Mouse (Mus musculus) regulatory T cell (primary cell): ENCODE measurements at regions not wholly inside any gene's neighbourhood (a gene's known extent, or its start where the extent isn't known, plus 50 kb on each side); places are given as distances from the start of the nearest gene placed in this dataset.

Experiments
- in situ Hi-C: fragments of 300-600 bp; cut with MboI, MseI; formaldehyde crosslinking; loops from one replicate; pipeline ENCODE4 v1.15.1; 2025; ENCODE audit warnings: high pct_unique_total_duplicates

DNA sequence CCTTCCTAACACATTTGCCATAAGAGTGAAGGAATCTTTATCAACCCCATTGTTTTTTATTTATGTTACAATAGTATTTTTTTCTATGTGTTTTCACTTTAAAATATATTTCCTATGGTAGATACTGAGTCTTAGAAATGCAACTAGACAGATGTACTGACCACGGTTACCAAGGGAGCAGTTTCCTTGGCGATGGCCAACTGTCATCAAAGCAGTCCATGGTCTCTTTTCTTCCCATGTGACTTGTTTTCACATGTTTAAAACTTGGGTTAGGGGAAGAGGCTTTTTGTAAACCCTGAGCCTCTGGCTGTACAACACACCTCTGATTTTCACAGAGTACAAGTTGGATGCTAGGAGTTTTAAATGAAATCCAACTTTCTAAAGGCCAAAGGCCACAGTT is 411.9 kb upstream of the Gm765 start:
- in situ Hi-C loops: no loop called here

DNA sequence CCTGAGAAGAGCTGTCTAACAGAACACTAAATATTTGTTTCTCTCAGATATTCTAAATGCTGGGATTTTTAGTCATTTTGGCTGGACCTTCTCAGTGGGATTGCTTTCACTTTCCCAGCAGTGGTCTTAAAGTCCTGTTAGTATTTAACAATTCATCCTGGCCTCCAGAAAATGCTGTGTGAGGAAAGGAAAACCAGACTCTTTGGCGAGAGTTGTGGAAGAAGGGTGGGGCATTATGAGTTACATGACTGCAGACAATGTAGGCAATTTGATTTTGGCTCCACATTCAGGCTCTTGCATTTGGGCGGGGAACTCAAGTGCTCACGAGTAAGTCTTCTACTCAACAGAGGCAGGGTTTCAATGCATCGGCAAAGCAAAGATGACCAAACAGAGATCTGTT is 406.1 kb upstream of the Gm765 start:
- in situ Hi-C loops: loop anchor here (25.0 kb wide), 1 partner anchor 611 kb away; no protein-coding TSS in a partner anchor

DNA sequence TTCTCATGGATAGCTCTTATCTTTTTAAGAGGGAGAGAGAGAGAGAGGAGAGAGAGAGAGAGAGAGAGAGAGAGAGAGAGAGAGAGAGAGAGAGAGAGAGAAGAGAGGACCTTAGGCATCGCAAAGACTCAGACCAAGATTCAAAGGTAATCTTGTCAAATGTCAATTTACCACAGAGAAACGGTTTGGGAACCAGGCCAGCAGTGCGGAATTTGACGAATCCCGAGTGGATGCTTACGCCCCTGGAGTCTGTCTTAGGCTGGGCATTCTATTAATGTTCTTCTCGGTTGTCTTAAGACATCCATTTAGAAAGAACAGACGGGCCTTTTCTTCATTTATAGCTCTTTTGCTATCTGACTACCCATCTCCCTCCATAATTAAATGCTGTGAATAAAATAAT is 404.4 kb upstream of the Gm765 start:
- in situ Hi-C loops: loop anchor here (25.0 kb wide), 1 partner anchor 610 kb away; no protein-coding TSS in a partner anchor

DNA sequence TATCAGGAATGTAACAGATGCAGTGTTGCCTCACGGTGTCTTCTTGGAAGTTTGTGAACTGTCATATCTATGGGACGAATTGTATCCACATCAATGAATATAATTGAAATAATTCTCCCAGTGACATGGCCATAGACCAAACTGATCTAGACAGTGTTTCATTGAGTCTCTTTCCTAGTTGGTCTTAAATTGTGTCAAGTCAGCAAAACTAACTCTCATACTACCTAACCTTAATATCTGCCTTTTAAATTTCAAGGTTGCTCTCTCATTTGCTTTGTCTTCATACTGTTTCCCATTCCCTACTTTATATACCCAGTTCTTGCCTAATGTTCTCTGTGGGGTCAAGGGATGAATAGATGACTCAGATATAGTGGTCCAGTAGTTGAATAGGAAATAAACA is 397.9 kb upstream of the Gm765 start:
- in situ Hi-C loops: loop anchor here (25.0 kb wide), 1 partner anchor 603 kb away; no protein-coding TSS in a partner anchor

DNA sequence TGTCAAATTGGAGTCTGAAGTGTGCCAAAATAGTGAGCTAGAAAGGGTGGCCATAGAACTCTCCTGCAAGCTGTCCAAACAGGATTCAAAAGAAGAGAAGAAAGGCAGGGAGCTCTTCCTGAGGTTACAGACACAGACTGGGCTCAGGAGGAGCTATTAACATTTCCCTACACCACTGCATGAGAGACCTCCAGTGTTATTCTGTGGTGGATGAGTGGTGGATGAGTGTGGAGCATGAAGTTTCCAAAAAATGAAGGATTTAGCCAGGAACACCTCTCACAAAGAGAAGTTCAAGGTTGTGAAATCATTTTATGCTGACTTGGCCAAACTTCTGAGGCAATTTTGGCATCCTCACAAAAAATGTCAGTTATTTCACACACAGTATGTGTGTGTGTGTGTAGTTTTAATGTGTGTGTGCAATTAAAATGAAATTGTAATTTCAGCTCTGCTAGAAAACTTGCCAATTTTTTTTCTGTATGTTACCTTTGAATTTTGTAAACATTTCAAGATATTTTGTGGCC is 388.5 kb upstream of the Gm765 start:
- in situ Hi-C loops: loop anchor here (25.0 kb wide), 1 partner anchor 594 kb away; no protein-coding TSS in a partner anchor

DNA sequence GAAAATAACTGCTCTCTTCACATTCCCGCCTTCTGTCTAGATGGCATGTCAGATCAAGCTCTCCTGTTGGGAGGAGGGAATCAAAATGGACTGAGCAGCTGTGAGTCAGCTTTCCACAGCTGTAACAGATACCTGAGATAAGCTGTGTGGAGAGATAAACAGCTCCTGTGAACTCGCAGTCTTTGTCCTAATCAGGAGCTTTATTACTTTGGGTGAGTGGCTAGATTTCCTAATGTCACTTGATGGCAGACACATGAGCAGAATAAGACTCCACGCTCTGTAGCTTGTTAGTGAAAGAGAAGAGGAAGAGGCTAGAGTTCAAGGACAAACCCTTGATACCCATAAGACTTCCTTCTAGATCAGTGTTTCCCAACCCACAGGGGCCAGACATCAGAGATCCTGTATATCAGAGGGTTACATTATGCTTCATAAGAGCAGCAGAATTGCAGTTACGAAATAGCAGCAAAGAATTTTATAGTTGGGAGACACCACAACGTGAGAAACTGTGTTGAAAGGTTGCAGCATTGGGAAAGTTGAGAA is 384.1 kb upstream of the Gm765 start:
- in situ Hi-C loops: loop anchor here (25.0 kb wide), 1 partner anchor 589 kb away; no protein-coding TSS in a partner anchor

DNA sequence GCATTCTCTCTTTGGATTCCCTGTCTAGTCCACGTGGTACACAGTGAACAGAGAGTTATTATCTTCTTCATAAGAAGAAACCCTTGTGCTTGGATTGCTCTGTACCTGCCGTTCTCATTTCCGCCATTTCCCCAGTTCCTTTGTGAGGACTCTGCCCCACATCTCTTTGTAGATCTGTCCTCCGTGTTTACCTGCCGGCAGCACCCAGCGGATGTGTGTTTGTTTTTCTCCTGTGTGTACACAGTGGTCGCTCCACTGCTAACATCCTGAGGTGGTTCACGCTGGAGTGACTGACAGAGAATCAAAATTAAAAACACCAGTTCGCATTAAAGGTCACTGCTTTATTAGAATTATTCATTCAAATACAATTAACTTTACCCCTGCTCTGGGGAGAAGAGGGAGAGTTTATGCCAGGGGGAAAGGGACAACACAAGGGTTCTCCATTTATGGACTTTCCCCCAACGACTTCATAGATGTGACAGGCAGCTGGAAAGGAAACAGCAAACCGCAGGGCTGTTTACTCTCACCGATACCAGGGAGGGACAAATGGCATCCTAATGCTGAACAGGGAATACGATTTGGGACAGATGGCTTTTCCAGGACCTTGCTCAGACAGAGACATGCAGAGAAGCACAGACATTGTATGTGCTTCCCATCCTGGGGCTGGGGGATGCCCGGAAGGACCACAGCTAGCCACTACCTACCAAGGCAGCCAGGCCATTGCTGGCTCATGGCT is 362.5 kb upstream of the Gm765 start:
- in situ Hi-C loops: no loop called here

DNA sequence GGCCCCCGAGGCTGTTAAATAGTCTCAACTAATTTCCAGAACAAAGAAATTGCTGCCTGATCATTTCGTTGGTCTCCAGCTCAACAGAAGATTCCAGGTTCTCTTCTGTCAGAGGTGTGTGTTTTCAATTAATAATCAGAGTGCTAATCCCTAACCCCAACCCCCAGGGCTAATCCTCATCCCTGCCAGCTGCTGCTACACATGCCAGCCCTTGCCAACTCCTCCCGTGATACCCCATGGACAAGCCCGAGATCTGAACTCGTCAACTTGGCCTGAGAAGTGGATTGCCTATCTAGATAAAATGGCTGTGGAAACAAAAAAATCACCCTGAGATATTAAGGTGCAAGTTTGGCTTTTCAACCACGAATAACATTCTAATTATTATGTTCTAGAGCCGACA is 355.0 kb upstream of the Gm765 start:
- in situ Hi-C loops: loop anchor here (10.0 to 25.0 kb wide), 2 partner anchors 63 to 1815 kb away; no protein-coding TSS in a partner anchor

DNA sequence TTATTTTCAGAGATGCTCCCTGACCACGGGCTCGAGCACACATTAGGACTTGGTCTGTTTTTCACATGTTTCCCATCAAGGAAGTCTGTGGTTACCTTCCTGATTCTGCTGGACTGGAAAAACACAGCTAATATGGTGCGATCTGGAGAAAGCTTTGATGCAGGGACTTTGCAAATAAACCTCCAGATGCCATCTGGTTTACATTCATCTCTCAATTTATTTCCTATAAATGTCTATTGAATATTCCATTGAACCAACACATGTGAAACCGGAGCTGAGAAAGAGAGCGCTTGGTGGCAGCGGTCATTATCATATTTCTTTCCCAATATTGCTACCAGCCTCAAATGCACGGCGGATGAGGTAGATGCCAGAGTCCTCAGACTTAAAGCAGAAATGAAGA is 350.9 kb upstream of the Gm765 start:
- in situ Hi-C loops: loop anchor here (10.0 to 25.0 kb wide), 2 partner anchors 59 to 1819 kb away; no protein-coding TSS in a partner anchor

DNA sequence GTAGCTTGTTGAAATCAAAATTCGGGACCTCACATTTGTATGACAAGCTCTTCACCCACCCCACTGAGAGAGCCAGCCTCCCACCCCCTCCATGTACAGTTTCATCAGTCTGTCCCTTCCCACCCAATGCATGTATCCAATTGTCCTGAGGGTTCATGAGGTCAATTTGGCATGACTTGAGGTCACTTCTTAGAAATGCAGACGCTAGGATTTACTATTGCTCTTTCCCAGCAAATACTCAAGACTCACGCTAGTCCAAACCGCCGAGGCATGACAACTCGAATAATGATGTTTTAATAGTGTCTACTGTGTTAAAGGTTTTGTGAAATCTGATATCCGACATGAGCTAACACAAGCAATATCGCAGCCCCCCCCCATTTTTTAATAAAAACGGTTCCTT is 347.6 kb upstream of the Gm765 start:
- in situ Hi-C loops: loop anchor here (10.0 to 25.0 kb wide), 2 partner anchors 55 to 1822 kb away; no protein-coding TSS in a partner anchor

DNA sequence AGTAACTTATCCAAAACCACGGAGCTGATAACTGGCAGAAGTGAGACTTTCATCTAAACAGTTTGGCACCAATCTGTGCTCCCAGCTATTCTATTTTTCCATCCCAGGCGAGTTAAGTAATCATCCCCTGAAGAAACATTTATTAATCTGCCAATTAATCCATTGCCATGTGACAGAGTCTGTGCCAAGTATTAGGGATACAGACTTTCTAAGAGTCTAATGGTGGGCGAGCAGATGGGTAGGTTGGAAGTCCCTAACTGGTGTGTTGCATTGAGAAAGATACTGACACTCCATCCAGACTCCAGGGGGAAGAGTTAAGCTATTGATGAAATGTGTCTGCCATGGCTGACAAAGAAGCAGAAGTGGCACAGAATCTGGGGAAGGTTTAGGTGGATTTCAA is 346.8 kb upstream of the Gm765 start:
- in situ Hi-C loops: loop anchor here (25.0 kb wide), 1 partner anchor 1823 kb away; no protein-coding TSS in a partner anchor

DNA sequence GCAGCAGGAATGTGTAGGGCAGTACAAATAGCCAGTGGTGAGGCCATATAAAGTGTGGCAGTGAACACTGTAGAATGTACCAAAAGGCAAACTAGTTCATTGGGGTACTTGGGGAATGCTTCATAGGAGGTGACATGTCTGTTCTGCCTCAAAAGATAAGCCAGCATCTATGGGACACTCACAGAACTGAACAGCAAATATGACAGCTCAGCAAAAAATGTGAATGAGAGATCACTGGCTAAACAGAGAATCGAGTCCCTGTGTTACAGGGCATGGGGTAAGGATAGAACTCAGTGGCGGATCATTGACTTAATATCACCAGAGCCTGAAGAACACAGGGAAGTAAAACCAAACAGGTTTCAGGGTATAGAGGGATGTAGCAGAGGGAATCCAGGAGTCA is 346.1 kb upstream of the Gm765 start:
- in situ Hi-C loops: loop anchor here (25.0 kb wide), 1 partner anchor 1824 kb away; no protein-coding TSS in a partner anchor

DNA sequence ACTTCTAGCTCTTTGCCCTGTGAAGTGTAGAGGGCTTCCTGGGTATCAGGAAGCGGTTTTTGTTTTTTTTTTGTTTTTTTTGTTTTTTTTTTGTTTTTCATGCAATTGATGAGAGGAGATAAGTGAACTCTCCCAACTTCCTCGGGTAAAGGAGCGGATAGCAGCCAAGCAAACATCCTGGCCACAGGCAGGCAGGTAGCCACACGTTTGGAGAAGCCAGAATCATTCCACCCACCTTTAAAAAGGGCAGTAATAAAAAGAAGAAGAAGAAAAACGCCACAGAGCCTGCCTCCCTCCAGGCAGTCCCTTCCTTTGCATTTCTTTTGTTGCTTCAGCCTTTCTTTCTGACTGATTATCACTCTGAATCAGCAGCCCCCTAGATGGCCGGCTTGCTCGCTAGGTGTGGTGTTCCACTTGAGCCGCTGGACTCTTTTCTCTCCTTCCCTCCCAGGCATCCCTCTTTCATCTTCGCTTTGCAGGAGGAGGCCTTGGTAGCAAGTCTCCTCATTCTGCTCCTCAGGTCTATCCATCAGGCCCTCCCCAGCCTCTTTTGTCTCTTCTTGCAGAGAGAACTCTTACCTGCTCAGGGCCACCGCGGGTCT is 323.9 kb upstream of the Gm765 start:
- in situ Hi-C loops: no loop called here

DNA sequence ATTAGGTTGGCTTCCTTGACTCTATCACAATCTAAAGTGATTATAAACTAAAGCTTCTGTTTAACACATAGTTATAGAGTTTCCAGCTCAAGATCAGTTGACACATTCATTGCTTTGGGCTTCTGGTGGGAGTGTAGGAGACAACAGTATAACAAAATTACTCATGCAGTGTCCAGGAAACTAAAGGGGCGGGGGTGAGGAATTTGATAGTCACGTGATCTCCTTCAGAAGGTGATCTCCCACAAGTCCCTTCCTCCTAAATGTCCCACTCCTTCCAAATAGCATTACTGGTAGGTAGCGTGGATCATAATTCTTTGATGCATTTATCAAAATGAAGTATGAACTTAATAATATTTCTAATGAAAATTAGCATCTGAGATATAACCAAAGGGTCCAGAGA is 309.3 kb upstream of the Gm765 start:
- in situ Hi-C loops: no loop called here

DNA sequence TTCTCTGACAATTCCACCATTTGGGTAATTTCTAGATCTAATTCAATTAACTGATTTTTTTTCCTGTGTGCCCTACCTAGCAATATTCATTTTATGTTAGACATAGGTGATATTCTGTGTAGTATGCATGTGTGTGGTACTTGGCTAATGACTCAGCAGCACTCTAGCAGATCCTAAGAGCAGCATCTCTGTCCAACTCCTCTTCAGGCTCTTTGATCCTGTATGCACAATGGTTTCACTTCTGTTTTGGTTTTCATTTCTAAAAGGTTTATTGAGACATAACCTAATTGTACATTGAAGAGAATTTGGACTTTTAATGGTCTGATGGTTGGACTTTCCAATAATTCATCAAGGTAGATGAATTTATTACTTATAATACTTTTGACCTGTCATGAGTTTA is 308.8 kb upstream of the Gm765 start:
- in situ Hi-C loops: no loop called here

DNA sequence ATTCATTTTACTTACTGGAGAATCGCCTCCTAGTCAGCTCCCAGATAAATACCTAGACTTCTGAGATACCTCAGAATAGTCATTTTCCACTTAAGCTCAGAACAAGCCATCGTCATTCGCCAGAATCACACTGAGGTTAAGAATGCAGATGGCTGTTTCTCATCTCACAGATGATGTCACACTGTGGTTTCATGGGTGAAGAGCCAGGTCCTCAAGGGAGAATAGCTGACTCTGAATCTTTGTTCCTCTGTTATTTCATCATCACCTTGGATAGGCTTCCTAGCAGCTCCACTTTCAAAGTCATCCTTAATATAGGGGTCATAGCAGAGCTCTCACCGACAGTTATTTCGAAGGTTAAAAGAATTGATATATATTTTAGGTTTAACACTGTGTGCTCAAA is 297.8 kb upstream of the Gm765 start:
- in situ Hi-C loops: no loop called here

DNA sequence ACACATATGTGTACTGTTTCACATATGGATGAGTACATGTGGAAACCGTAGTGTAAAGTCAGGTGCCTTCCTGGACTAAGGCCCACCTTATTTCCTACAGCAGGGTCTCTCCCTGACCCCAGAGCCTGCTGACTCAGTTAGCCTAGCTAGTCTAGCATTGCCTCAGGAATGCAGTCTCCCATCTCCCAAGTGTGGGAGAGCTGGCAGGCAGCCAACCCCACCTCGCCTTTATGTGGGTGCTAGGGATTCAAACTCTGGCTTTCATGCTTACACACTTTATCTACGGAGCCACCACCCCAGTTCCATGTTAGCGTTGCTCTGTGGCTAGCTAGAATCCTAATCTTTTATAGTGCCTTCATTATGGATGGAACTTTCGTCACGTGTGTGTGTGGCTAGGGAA is 293.3 kb upstream of the Gm765 start:
- in situ Hi-C loops: loop anchor here (10.0 kb wide), 1 partner anchor 59 kb away; no protein-coding TSS in a partner anchor

DNA sequence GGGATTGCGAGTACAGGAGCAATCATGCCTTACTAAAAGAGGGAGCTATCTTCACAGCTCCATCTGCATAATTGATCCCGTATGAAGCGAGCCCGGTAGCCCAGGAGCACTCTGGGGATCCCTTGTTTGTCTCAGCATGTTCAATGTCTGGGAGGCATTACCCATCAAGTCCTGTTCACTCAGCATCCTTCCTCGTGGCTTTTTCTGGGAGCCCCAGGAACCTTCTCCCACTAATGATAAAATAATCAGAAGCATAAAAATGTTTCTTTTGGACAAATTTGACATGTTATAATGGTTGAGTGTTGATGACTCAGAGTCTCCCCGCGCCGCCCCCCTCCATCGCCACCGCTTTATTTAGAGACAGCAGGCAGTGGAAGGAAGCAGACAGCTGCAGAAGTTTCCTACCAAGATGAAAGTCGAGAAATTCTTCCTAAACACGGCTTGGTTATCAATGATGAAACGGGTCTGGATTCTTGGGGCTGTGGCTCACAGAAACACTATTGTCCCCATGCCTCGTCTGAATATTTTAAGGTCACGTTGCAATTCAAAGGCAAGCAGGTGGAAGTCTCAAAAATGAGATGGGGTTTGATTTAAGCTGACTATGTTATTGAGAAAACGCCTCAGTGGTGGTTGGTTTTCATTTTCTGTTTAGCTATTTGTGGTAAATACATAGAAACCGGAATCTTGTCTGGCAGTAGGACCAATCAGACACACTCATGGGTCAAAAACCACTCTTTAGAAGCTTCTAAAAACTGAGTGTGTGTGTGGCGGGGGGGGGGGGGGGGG is 289.9 kb upstream of the Gm765 start:
- in situ Hi-C loops: loop anchor here (5.0 to 10.0 kb wide), 2 partner anchors 62 to 105 kb away; no protein-coding TSS in a partner anchor

DNA sequence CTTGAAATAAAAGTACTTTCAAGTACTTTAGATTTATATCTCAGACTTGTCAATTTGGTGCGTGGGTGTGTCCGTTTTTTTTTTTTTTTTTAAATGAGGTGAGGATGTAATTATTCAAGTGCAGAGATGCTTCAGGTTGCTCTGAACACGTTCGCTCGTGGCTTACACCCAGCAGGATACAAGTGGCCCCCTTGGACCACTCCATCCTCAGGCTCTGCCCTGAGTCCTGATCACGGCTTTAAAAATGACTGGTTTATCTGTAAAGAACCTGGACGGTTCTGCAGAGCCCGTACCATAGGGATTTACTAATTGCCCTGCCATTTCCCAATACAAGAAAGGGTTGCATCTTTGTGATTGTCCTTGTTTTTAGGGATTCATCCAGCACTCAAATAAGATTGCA is 288.7 kb upstream of the Gm765 start:
- in situ Hi-C loops: loop anchor here (5.0 to 10.0 kb wide), 2 partner anchors 64 to 104 kb away; no protein-coding TSS in a partner anchor

DNA sequence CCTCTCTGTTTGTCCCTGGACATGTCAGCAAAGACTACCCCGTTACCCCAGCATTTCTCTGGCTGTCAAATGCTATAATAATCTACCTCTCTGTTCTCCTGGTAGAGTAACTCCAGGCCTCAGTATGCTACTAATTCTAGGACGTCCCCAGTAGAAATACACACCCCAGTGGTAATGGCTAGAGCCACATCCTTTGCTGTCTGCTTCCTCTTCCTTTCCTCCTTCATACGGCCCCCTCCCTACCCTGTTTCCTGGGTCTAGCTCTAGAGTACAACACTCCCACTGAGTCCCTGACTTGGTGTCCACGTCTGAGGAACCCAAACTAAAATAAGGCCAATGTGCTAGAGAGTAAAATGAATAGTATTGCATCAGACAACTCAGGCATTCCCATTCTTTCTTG is 287.1 kb upstream of the Gm765 start:
- in situ Hi-C loops: loop anchor here (5.0 to 10.0 kb wide), 2 partner anchors 65 to 102 kb away; no protein-coding TSS in a partner anchor

DNA sequence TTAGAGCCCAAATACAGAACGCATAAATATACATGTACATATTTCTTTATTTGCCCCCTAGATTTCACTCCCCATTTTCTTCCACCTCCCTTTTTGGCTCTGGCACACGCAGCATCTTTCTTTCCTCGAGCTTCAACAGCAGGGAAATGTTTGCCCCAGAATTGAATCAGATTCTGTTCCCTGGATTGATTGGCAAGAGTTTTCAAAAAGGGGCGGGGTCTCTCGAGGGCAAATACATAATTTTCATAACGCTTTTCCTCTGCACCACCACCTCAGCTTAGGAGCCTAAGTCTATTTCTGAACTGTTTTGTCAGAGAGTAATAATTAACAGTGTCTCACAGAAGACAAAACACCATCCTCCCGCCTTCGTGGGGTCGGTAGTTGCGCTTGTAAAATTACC is 283.9 kb upstream of the Gm765 start:
- in situ Hi-C loops: no loop called here
